Mouse (Mus musculus) bone marrow macrophage, adult 2 months (primary cell): ENCODE data around the gene Shisal1.

ENCODE experiments used
- CTCF ChIP-seq: IDR thresholded peaks from 2 replicates; pipeline ENCODE4 v1.5.1; 2012; ENCODE audit warnings: low read depth, mild to moderate bottlenecking, low read length, moderate library complexity
- POLR2A ChIP-seq: IDR thresholded peaks from 2 replicates; pipeline ENCODE4 v1.6.1; 2012; ENCODE audit warnings: mild to moderate bottlenecking, low read depth, low read length, borderline replicate concordance

GRCm38 (mm10) chr15:84417017-84417416 is 29.9 kb downstream of the Shisal1 start:
- TF ChIP-seq CTCF (no peak), POLR2A (no peak)
